Mouse (Mus musculus): Measurements from ENCODE around the gene Coa4.

GRCm38 (mm10) chr7:100572704-100573103, 35.8 kb downstream of the Coa4 start:
- TF ChIP-seq CTCF (IDR thresholded peaks at IDR 0.05; ENCODE audit: borderline replicate concordance, insufficient read depth, low read depth, low read length) (no peak), POLR2A (IDR thresholded peaks at IDR 0.05; ENCODE audit: borderline replicate concordance, insufficient read depth, low read length) (peak; percentile 20; the same call in 1 of the 2 replicates)
